Mouse (Mus musculus) limb, embryonic 11.5 days (tissue): ENCODE data around the gene Spry1. TPM values are rescaled to one million over a fixed set of nuclear protein-coding genes. Genes with fewer than 3 reads are reported as not detected.

Source experiments
- ATAC-seq: fragments of 200-750 bp; cut with Nextera tagmentation; 2 replicates; pipeline ENCODE4 v1.8.0; 2017; ENCODE audit warnings: low read depth; ENCODE audit not compliant: insufficient number of reproducible peaks, low FRiP score, low TSS enrichment
- DNase-seq: peaks from one replicate; pipeline ENCODE4 v3.0.0-alpha.2; 2015; ENCODE audit warnings: low spot score
- H3K27ac ChIP-seq: fragments of 300-500 bp; sonication (generic); replicated peaks from 2 replicates; pipeline ENCODE4 v1.5.1; 2014; ENCODE audit warnings: low read depth, mild to moderate bottlenecking, low read length
- H3K27me3 ChIP-seq: fragments of 300-500 bp; sonication (generic); 2 replicates; pipeline ENCODE4 v1.6.1; 2014; ENCODE audit warnings: mild to moderate bottlenecking, low read length, mixed read lengths; ENCODE audit not compliant: control insufficient read depth, insufficient read depth
- H3K36me3 ChIP-seq: fragments of 300-500 bp; sonication (generic); 2 replicates; pipeline ENCODE4 v1.6.1; 2014; ENCODE audit warnings: mild to moderate bottlenecking, low read length, moderate library complexity, mixed read lengths; ENCODE audit not compliant: control insufficient read depth, insufficient read depth
- H3K4me1 ChIP-seq: fragments of 300-500 bp; sonication (generic); 2 replicates; pipeline ENCODE4 v1.6.1; 2014; ENCODE audit warnings: low read length, mixed read lengths; ENCODE audit not compliant: control insufficient read depth, insufficient read depth
- H3K4me2 ChIP-seq: fragments of 300-500 bp; sonication (generic); 2 replicates; pipeline ENCODE4 v1.6.1; 2014; ENCODE audit warnings: low read depth, mild to moderate bottlenecking, moderate library complexity; ENCODE audit not compliant: severe bottlenecking
- H3K4me3 ChIP-seq: fragments of 300-500 bp; sonication (generic); 2 replicates; pipeline ENCODE4 v1.5.1; 2014; ENCODE audit warnings: low read depth, low read length
- H3K9ac ChIP-seq: fragments of 300-500 bp; sonication (generic); 2 replicates; pipeline ENCODE4 v1.6.1; 2014; ENCODE audit warnings: mild to moderate bottlenecking, low read length
- H3K9me3 ChIP-seq: fragments of 300-500 bp; sonication (generic); 2 replicates; pipeline ENCODE4 v1.6.1; 2016; ENCODE audit warnings: low read length; ENCODE audit not compliant: control insufficient read depth
- WGBS: fragments of 180-500 bp; shearing (Covaris S2); extraction: QIAGEN DNeasy Blood & Tissue Kit; methylation state at CpG from one replicate; pipeline ENCODE4 v1.1.7; 2014; 5-methylcytosine and 5-hydroxymethylcytosine counted together
- polyA plus RNA-seq: library from polyadenylated mRNA; unstranded; fragments of >200 nt; fragmentation: Nextera tagmentation; extraction: Ambion mirVana; gene quantifications from 2 replicates; pipeline ENCODE4 v1.2.1, GENCODE M21; 2014

Gene Spry1
- polyA plus RNA-seq, 1 experiment from 2014 or later, result 18.5 TPM

DNA sequence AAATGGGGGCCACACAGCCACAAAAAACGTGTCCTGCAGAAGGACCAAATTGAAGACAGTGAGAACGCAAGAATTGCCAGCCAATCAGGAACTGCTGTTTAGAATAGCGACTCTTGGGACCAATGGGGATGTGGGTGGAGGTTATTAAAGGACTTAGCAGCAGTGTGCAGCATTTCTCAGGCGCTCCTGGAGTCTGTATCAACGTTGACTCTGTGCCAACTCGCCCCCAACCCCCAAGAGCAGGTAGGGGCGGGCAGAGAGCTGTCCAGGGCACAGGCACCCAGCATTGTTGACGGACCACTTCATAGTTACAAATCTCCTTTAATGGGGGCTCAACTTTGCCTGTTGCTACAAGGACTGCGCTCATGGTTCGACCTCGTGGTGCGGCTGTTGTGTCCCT lies 28.9 kb downstream of the Spry1 start:
- DNase-seq, result no peak
- peaks cover 24% of the 10 kb centered on the region for H3K4me1 ChIP-seq
- H3K4me2 ChIP-seq, result no peak overlapping the region
- no peaks in the 10 kb centered on the region for H3K27me3 ChIP-seq
- 93% methylated on average over 12 of the region's 12 CpGs for WGBS
- H3K9ac ChIP-seq, result no peak overlapping the region
- peaks cover 12% of the 10 kb centered on the region; the same call in 1 of the 2 replicates for H3K9me3 ChIP-seq
- H3K4me3 ChIP-seq, result no peak overlapping the region
- no peaks in the 10 kb centered on the region for H3K36me3 ChIP-seq
- no peak for ATAC-seq
- no peak overlapping the region for H3K27ac ChIP-seq

DNA sequence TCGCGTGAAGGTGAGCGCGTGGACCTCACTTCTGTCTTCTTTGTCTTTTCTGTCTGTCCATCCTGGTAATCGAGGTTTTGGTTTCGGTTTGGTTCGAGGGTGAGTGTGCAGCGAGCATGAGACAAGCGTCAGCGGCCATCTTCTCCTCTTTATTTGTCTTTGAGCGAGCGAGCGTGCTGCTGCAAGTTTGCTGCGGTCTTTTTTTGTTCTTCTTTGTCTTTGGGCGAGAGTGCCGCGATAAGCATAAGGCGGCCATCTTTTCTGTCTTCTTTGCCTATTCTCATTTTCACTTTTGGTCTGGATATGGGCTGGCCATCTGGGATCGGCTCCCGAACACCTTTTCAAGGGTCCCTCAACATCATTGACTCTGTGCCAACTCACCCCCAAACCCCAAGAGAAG lies 29.4 kb downstream of the Spry1 start:
- 94% methylated on average over 20 of the region's 20 CpGs for WGBS
- no peak overlapping the region for H3K27ac ChIP-seq
- ATAC-seq (no peak), DNase-seq (no peak)
- H3K36me3 ChIP-seq, result no peaks in the 10 kb centered on the region
- no peak overlapping the region for H3K9ac ChIP-seq
- H3K4me2 ChIP-seq, result no peak overlapping the region
- H3K9me3 ChIP-seq, result peaks cover 12% of the 10 kb centered on the region; the same call in 1 of the 2 replicates
- no peaks in the 10 kb centered on the region for H3K27me3 ChIP-seq
- peaks cover 25% of the 10 kb centered on the region for H3K4me1 ChIP-seq
- no peak overlapping the region for H3K4me3 ChIP-seq

DNA sequence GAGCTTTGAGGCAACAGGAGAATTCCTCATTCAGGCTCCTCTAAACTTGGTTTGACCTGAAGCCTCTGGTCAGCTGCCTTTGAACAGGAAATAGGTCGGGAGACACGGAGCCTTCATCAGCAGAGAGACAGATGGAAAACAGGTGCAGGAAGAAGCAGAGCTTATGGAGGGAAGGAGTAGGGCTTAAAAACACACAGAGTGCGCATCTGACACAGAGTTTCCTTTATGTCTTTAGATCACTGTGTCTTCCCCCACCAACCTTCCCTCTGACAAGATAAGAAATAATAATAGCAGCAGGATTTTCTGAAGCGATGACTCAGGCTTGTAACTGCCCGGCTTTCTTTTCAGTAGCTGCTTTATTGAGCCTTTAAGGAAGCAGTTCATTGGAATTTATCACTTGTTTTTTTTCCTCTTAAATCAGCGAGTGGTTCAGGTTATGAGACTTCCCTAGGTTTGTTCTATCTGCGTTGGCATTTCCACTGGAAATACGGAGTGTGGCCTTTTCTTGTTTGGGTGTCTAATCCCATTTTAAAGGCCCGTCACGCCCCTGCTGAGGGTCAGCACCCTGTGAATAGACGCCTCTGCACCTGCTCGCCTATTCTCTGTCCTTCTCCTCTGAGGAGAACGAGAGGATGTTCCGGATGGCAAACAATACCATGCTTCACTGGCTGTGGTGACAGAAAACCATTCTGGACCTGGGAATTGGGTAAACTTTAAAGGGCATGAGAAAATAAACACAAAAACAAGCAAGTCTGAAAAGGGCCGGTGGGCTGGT lies 32.7 kb downstream of the Spry1 start:
- H3K27me3 ChIP-seq, result no peaks in the 10 kb centered on the region

DNA sequence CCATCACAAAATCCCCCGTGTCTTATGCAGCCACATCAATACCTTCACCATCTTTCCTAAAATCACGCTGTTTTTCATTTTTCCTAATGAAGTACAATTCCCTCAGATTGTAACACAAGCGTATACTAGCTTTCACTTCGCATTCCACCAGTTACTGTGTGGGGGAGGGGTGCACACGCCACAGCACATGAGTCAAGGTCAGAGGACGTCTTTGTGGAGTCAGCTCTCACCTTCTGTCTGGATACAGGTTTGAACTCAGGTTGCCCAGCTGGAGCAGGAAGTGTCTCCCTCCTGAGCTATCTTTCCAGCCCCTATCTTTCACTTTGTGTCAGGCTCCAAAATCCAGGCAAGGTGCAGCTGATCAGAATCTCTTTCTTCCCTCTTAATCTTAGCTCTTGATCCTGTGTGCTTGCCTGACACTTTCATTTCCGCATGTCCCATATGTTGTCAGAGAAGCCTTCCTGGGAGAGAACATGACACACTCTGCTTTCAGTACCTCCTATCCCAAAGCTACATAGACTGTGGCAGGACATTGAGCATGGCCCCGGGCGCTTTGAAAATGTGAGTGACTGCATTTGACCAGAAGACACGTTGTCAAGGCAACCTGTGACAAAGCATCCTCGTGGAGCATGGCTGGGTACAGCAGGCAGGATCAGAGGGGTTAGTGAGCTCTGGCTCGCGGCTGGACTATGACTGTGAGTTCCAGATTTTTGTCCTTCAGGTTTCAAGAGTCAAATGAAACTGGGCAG lies 33.9 kb downstream of the Spry1 start:
- 66% methylated on average over 13 of the region's 13 CpGs for WGBS
- peaks cover 8% of the 10 kb centered on the region; the same call in 1 of the 2 replicates for H3K9me3 ChIP-seq
- ATAC-seq, result no peak

More for the DNA sequence above, 32.7 kb downstream of the Spry1 start:
- no peak for ATAC-seq
- WGBS, result 40% methylated on average over 15 of the region's 15 CpGs
- Histone ChIP-seq H3K36me3 (no peaks in the 10 kb centered on the region), H3K4me3 (no peak overlapping the region), H3K4me1 (peaks cover 10% of the 10 kb centered on the region; the same call in 1 of the 2 replicates), H3K27ac (no peak overlapping the region), H3K9me3 (peaks cover 10% of the 10 kb centered on the region; the same call in 1 of the 2 replicates), H3K4me2 (no peak overlapping the region), H3K9ac (no peak overlapping the region)
- DNase-seq, result no peak

DNA sequence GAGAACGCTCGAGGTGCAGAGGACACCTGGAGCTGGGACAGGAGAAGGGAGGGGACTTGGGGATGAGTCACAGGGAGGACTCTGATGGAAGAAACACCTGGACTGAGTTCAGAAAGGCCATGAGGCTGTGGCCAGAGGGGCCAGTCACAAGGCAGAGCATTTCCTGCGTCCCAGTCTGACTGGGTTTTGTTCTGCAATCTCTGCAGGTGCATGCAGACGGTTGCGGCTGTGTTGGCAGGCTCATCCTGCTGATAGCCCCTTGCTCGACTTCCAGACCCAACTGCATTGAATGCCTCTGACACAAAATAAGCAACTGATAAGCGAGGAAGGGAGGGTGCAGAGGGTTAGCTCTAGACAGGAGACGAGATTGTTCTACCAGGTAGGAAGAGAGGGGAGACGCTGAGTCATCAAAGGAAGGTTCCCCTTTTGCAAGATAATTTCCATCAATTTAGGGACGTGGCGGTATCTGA lies 35.3 kb downstream of the Spry1 start:
- Histone ChIP-seq H3K4me2 (no peak overlapping the region), H3K27me3 (no peaks in the 10 kb centered on the region), H3K9ac (no peak overlapping the region), H3K4me3 (no peak overlapping the region), H3K4me1 (peaks cover 10% of the 10 kb centered on the region; the same call in 1 of the 2 replicates), H3K9me3 (no peaks in the 10 kb centered on the region), H3K36me3 (no peaks in the 10 kb centered on the region), H3K27ac (no peak overlapping the region)
- no peak for ATAC-seq
- no peak for DNase-seq
- 81% methylated on average over 11 of the region's 11 CpGs for WGBS

More for the DNA sequence above, 33.9 kb downstream of the Spry1 start:
- no peak for DNase-seq
- Histone ChIP-seq H3K27ac (no peak overlapping the region), H3K4me1 (peaks cover 10% of the 10 kb centered on the region; the same call in 1 of the 2 replicates), H3K4me3 (no peak overlapping the region), H3K36me3 (no peaks in the 10 kb centered on the region), H3K4me2 (no peak overlapping the region), H3K9ac (no peak overlapping the region), H3K27me3 (no peaks in the 10 kb centered on the region)

DNA sequence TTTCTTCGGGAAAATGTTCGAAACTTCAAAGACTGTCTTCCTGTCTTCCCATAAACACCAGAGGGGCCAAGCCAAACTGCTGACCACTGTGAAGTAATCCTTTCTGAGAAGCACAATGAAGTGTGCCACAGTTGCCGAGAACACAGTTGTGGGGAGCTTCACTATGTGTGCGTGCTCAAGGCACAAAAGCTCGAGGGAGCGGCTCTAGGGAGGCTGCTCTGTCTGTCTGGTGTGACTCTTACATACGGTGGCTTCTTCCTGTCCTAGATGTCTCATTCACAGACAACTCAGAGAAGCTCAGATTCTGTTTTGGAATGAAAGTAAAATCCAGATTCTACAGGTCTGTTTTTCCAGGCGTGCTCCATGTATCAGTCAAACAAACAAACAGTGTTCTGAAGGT lies 36.5 kb downstream of the Spry1 start:
- Histone ChIP-seq H3K27ac (no peak overlapping the region), H3K4me2 (no peak overlapping the region), H3K36me3 (no peaks in the 10 kb centered on the region), H3K9me3 (no peaks in the 10 kb centered on the region), H3K4me3 (no peak overlapping the region), H3K4me1 (peaks cover 10% of the 10 kb centered on the region; the same call in 1 of the 2 replicates), H3K27me3 (no peaks in the 10 kb centered on the region), H3K9ac (no peak overlapping the region)
- 81% methylated on average over 8 of the region's 8 CpGs for WGBS
- DNase-seq, result no peak
- ATAC-seq, result no peak

DNA sequence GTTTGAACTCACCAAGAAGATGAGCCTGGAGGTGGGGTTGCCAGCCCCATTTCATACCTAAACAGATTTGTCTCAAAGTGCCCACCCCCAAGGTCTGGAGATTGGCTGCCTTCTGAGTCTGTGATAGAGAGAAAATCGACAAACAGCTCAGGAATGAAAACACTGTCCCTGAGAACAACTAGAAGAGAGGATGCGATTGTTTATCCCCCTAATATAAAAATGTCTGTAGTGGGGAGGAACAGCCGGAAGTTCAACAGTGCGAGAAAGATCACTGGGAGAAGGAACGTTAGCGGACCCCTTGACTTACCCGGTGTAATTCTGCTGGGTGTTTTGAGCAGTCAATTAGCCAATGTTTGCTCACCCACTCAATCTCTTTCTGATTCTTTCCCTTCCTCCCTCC lies 46.5 kb downstream of the Spry1 start:
- Histone ChIP-seq H3K9ac (no peak overlapping the region), H3K4me3 (no peak overlapping the region), H3K4me1 (peaks cover 7% of the 10 kb centered on the region; the same call in 1 of the 2 replicates), H3K27ac (no peak overlapping the region), H3K36me3 (no peaks in the 10 kb centered on the region), H3K4me2 (no peak overlapping the region), H3K9me3 (no peaks in the 10 kb centered on the region), H3K27me3 (no peaks in the 10 kb centered on the region)
- 46% methylated on average over 7 of the region's 7 CpGs for WGBS
- ATAC-seq, result no peak
- no peak for DNase-seq

DNA sequence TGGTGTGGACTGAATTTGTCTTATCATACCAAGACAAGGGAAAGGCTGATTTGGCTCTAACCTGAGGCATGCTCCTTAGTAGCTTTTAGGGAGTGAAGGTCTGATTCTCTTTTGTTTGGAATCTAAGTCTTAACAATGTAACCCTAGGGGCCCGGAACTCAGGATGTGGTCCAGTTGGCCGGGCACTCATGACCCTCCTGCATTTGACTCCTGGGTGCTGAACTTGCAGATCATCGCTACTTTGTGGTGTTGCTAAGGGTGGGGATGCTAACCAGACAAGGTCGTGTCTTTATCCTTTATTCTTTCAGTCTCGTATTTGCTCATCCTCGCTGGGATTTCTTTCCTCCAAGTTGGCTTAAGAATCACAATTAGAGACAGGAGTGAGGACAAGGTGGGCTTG lies 47.0 kb downstream of the Spry1 start:
- ATAC-seq, result no peak
- WGBS, result 27% methylated on average over 6 of the region's 6 CpGs
- peak overlapping the region; percentile 14 for H3K4me3 ChIP-seq
- H3K4me2 ChIP-seq, result peak overlapping the region; percentile 48
- no peak for DNase-seq
- no peak overlapping the region for H3K27ac ChIP-seq
- no peak overlapping the region for H3K9ac ChIP-seq
- H3K27me3 ChIP-seq, result no peaks in the 10 kb centered on the region
- no peaks in the 10 kb centered on the region for H3K9me3 ChIP-seq
- H3K4me1 ChIP-seq, result peaks cover 7% of the 10 kb centered on the region; the same call in 1 of the 2 replicates
- no peaks in the 10 kb centered on the region for H3K36me3 ChIP-seq
